Mouse (Mus musculus): ENCODE data around the gene Dnhd1. TPM values are rescaled to one million over a fixed set of nuclear protein-coding genes. Genes with fewer than 3 reads are reported as not detected.
"Not testable (repeated sequence)": the region's sequence is repeated elsewhere in the genome, so short reads cannot be mapped to it uniquely, and the experiment has no call there.

Gene Dnhd1
- polyA plus RNA-seq, 1 experiment, result not detected

DNA sequence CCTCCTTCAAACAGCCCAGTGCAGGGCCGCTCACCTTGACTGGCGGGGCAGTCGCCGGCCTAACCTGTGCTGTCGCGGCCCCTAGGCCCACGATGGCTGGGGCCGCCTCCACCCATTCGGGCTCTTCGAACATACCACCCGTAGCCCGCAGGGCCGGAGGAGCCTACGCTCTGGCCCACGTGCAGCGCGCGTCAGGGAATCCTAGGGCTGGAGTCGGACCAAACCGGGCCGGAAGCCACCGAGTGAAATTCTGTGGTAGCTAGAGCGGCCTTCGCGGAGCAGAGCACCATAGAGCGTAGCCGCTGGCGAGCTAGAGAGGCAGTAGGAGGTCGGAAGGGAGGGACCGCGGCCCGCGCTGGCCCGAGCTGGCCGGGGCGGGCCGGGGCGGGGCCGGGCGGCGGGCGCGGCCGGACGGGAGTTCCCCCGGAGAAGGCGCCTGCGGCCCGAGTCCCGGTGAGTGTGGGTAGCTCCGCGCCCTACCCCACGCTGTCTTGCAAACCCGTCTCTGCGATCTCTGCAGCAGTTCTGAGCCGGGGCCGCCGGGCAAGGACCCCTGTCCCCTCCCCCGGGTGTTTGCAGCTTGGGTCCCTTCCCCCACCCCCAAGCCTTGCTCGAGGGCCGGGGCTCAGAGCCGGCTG lies 85.8 kb downstream of the Dnhd1 start, which contains the start of gene Ilk:
TSS of gene Ilk (plus strand) at position 329 of the 638 bp plus-strand sequence.
- TF ChIP-seq POLR2A (IDR thresholded peaks at IDR 0.05; ENCODE audit: insufficient read depth, low read depth, low read length) (peak; percentile 50), CTCF (IDR thresholded peaks at IDR 0.05; ENCODE audit: insufficient read depth, low read depth, low read length) (no peak)
- Histone ChIP-seq H3K4me1 (ENCODE audit: control insufficient read depth, insufficient read depth, low read length) (no peaks in the 10 kb centered on the region; the same call in 1 of the 2 replicates), H3K27ac (ENCODE audit: insufficient read depth, low read depth, low read length) (peak within 1 kb of the TSS; percentile 71), H3K4me3 (ENCODE audit: insufficient read depth, low read depth, low read length) (peak within 1 kb of the TSS; percentile 93)
- WGBS, result under 1% methylated on average over 62 of the region's 62 CpGs

DNA sequence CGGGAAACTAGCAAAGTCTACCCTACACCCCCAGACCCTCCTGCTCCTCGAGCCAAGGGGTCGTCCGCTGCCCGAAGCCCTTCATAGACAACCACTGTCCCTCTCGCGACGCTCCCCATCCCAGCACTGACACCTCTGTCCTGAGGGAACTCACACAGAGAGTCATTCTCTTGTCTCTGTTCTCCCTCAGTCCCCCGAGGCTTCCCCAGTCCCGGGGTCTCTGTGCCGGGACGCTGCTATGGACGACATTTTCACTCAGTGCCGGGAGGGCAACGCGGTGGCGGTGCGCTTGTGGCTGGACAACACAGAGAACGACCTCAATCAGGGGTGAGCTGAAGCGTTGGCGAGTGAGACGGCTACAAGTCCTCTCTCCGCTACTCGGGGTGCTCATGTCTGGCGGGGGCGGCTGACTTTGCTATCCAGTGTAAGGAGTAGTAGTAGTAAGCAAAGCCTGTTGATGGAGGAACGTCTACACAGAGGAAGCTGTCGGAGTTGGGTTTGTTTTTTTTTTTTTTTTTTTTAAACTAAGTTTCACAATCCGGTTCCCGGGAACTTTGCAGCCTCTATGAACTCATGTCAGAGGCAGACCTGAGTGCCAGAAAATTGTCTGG lies 86.4 kb downstream of the Dnhd1 start, which contains the start of gene Rrp8:
TSS of gene Rrp8 (minus strand) at position 475 of the 611 bp plus-strand sequence.
- TF ChIP-seq CTCF (IDR thresholded peaks at IDR 0.05; ENCODE audit: insufficient read depth, low read depth, low read length) (no peak), POLR2A (IDR thresholded peaks at IDR 0.05; ENCODE audit: insufficient read depth, low read depth, low read length) (no peak)
- WGBS, result under 1% methylated on average over 30 of the region's 30 CpGs
- Histone ChIP-seq H3K27ac (ENCODE audit: insufficient read depth, low read depth, low read length) (peak within 1 kb of the TSS; percentile 71), H3K4me1 (ENCODE audit: control insufficient read depth, insufficient read depth, low read length) (no peaks in the 10 kb centered on the region; the same call in 1 of the 2 replicates), H3K4me3 (ENCODE audit: insufficient read depth, low read depth, low read length) (peak within 1 kb of the TSS; percentile 93)

DNA sequence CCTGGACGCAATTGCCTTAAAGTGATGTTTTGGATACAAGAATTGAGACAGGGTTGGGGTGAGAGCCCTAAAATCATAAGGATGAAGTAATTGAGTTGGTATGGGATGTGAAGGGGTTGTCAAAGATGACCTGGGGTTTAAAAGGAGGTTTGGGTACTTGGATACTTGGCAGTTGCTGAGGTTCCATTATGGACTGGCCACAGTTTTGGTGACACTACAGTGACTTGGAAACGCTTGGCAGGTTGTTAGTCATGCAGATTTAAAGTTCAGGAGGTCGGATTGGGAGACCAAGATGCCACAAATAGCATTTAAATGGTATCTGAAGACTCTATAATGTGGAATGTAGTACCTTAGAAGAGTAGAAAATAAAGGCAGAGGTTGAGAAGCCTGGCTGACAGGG lies 87.0 kb downstream of the Dnhd1 start:
- Histone ChIP-seq H3K4me1 (ENCODE audit: control insufficient read depth, insufficient read depth, low read length) (no peaks in the 10 kb centered on the region; the same call in 1 of the 2 replicates), H3K27ac (ENCODE audit: insufficient read depth, low read depth, low read length) (no peak overlapping the region), H3K4me3 (ENCODE audit: insufficient read depth, low read depth, low read length) (no peak overlapping the region)
- WGBS, result 18% methylated on average over 3 of the region's 3 CpGs
- TF ChIP-seq CTCF (IDR thresholded peaks at IDR 0.05; ENCODE audit: insufficient read depth, low read depth, low read length) (no peak), POLR2A (IDR thresholded peaks at IDR 0.05; ENCODE audit: insufficient read depth, low read depth, low read length) (no peak)

DNA sequence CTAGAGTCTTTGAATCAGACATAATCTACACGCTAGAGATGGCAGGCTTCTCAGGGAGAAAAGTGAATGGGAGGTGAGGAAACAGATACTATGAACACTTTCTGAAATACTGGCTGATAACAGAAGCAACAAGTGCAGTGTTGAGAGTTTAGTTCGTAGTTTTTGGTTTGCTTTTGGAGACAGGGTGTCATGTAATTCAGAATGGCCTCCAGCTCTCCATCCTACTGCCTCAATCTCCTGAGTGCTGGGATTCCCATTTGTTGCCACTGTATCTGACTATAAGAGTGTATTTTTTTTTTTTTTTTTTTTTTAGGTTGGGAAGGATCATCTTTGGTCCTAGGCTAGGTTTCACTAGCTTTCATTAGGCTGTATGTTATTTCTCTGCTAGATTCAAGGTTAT lies 87.7 kb downstream of the Dnhd1 start:
- Histone ChIP-seq H3K4me3 (ENCODE audit: insufficient read depth, low read depth, low read length) (no peak overlapping the region), H3K4me1 (ENCODE audit: control insufficient read depth, insufficient read depth, low read length) (peaks cover 5% of the 10 kb centered on the region), H3K27ac (ENCODE audit: insufficient read depth, low read depth, low read length) (no peak overlapping the region)
- 64% methylated on average over 2 of the region's 2 CpGs for WGBS
- TF ChIP-seq CTCF (IDR thresholded peaks at IDR 0.05; ENCODE audit: insufficient read depth, low read depth, low read length) (no peak), POLR2A (IDR thresholded peaks at IDR 0.05; ENCODE audit: insufficient read depth, low read depth, low read length) (no peak)

DNA sequence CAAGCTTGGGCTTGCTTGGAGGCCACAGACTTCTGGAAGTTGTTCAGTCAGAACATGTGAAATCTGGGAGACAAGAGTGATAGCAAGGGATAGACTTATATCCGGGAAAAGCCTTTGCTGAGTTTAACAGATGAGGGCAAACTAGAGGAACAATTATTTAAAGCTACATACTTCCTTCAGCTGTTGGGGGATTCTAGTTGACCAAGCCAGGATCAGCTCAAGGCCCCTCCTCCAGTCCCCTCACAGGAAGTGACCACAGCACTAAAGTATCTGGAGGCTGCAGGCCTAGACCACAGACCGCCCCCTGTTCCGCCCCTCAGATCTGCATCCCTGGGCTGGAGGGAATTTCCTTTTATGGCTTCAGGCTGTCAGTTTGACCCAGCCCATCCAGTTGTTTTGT lies 88.3 kb downstream of the Dnhd1 start:
- peaks cover 7% of the 10 kb centered on the region for H3K4me1 ChIP-seq (ENCODE audit: control insufficient read depth, insufficient read depth, low read length)
- no peak for TF ChIP-seq POLR2A (IDR thresholded peaks at IDR 0.05; ENCODE audit: insufficient read depth, low read depth, low read length)
- TF ChIP-seq CTCF (IDR thresholded peaks at IDR 0.05; ENCODE audit: insufficient read depth, low read depth, low read length), result no peak
- no peak overlapping the region for H3K27ac ChIP-seq (ENCODE audit: insufficient read depth, low read depth, low read length)
- WGBS, result 33% methylated on average over 3 of the region's 3 CpGs
- H3K4me3 ChIP-seq (ENCODE audit: insufficient read depth, low read depth, low read length), result no peak overlapping the region

DNA sequence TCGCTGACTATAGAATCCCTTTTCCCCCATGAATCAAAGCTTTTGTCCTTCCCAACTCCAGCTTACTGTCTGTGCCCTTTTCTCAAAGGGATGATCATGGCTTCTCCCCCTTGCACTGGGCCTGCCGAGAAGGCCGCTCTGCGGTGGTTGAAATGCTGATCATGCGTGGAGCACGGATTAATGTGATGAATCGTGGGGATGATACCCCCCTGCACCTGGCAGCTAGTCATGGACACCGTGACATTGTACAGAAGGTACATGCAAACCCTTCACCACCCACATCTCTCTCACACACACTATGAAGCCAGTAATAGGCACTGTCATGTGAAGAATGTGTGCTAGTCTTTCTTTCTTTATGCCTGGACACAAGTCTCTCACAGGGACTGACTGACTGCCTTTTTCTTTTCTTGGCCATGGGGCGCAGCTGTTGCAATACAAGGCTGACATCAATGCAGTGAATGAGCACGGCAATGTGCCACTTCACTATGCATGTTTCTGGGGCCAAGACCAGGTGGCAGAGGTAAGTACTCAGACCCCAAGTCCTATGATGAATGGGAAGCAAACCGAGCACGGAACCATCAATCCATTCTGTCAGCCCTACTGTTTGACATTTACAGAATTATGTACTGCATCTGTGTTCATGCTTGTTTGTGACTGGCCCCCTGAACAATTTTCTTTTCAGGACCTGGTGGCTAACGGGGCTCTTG lies 89.6 kb downstream of the Dnhd1 start:
- WGBS, result 82% methylated on average over 13 of the region's 13 CpGs
- peaks cover 7% of the 10 kb centered on the region for H3K4me1 ChIP-seq (ENCODE audit: control insufficient read depth, insufficient read depth, low read length)
- TF ChIP-seq POLR2A (IDR thresholded peaks at IDR 0.05; ENCODE audit: insufficient read depth, low read depth, low read length) (no peak), CTCF (IDR thresholded peaks at IDR 0.05; ENCODE audit: insufficient read depth, low read depth, low read length) (no peak)
- no peak overlapping the region for H3K27ac ChIP-seq (ENCODE audit: insufficient read depth, low read depth, low read length)
- no peak overlapping the region for H3K4me3 ChIP-seq (ENCODE audit: insufficient read depth, low read depth, low read length)

DNA sequence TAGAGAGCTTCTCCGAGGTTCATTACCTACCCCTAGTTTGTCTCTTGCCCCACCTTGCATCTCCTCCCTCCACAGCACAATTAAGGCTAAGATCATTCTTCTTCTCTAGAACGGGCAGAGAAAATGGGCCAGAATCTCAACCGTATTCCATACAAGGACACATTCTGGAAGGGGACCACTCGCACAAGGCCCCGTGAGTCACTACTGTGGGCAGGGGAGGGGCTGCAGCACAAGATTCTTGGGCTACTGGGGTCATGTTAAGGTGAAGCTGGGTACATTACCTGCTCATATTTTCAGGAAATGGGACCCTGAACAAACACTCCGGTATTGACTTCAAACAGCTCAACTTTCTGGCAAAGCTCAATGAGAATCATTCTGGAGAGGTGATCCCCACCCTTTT lies 90.2 kb downstream of the Dnhd1 start:
- TF ChIP-seq POLR2A (IDR thresholded peaks at IDR 0.05; ENCODE audit: insufficient read depth, low read depth, low read length) (no peak), CTCF (IDR thresholded peaks at IDR 0.05; ENCODE audit: insufficient read depth, low read depth, low read length) (no peak)
- Histone ChIP-seq H3K4me3 (ENCODE audit: insufficient read depth, low read depth, low read length) (no peak overlapping the region), H3K4me1 (ENCODE audit: control insufficient read depth, insufficient read depth, low read length) (peaks cover 7% of the 10 kb centered on the region), H3K27ac (ENCODE audit: insufficient read depth, low read depth, low read length) (no peak overlapping the region)
- WGBS, result 76% methylated on average over 6 of the region's 6 CpGs

DNA sequence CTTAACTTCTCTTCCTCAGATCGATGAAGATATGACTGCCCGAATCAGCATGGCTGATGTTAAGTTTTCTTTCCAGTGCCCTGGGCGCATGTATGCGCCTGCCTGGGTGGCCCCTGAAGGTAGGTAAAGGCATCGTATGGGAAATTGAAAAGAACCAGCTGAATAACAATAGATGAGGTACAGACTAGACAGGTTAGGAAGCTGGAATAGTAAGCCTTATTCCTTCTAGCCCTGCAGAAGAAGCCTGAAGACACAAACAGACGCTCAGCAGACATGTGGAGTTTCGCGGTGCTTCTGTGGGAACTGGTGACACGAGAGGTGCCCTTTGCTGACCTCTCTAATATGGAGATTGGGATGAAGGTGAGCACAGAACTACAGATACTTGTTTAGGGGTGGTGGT lies 91.4 kb downstream of the Dnhd1 start:
- WGBS, result 91% methylated on average over 9 of the region's 9 CpGs
- H3K27ac ChIP-seq (ENCODE audit: insufficient read depth, low read depth, low read length), result no peak overlapping the region
- TF ChIP-seq POLR2A (IDR thresholded peaks at IDR 0.05; ENCODE audit: insufficient read depth, low read depth, low read length) (no peak), CTCF (IDR thresholded peaks at IDR 0.05; ENCODE audit: insufficient read depth, low read depth, low read length) (no peak)

DNA sequence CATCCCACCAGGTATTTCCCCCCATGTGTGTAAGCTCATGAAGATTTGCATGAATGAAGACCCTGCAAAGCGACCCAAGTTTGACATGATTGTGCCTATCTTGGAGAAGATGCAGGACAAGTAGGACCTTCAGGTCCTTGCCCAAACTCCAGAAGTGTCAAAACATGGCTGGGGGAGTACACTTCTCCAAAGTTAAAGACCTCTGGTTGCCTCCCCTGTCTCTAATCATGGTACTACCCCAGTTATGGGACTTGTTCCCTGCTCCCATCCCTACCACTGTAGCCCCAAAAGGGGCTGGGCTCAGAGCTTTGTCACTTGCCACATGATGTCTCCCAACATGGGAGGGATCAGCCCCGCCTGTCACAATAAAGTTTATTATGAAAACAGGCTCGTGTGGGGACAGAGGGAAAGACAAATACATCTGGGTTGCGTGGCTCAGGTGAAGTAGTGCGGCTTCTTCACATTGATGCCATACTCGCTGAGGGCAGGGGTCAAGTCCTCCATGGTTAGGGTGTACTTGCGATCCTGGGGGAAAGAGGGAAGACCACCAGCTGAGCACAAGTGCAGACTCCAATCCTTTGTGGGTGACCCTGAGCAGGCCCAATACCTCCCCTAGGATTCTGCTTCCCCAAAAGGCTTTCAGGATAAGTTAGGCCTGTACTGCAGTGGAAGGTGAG lies 92.0 kb downstream of the Dnhd1 start:
- WGBS, result 77% methylated on average over 7 of the region's 7 CpGs
- H3K4me3 ChIP-seq (ENCODE audit: insufficient read depth, low read depth, low read length); H3K4me1 ChIP-seq (ENCODE audit: control insufficient read depth, insufficient read depth, low read length); H3K27ac ChIP-seq (ENCODE audit: insufficient read depth, low read depth, low read length): not testable (repeated sequence)

More for the DNA sequence above, 91.4 kb downstream of the Dnhd1 start:
- Histone ChIP-seq H3K4me3 (ENCODE audit: insufficient read depth, low read depth, low read length) (no peak overlapping the region), H3K4me1 (ENCODE audit: control insufficient read depth, insufficient read depth, low read length) (peaks cover 7% of the 10 kb centered on the region)

DNA sequence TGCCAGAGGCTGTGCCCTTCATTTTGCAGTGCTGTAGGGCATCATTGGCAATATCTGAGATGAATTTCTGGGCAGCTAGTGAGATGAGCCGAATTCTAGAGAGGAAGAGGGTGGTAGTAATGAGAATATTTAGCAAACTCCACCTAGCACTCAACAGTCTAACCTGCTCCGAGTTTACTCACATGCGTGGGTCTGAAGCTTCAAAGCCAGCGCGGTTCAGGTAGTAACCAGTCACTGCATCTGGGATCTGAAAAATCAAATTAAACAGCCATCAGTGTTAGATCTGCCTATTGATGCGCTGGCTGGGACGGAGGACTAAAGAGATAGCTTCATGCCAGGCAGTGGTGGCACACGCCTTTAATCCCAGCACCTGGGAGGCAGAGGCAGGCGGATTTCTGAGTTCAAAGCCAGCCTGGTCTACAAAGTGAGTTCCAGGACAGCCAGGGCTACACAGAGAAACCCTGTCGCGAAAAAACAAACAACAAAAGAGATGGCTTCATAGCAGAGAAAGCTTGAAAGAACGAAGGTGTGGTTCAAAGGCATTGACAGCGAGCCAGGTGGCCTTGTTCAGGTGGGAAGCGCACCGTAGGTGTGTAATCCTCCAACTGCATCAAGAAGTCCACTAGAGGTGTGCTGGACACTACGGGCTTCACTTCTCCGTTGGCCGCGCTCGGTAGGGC lies 92.8 kb downstream of the Dnhd1 start:
- H3K27ac ChIP-seq (ENCODE audit: insufficient read depth, low read depth, low read length); H3K4me1 ChIP-seq (ENCODE audit: control insufficient read depth, insufficient read depth, low read length): not testable (repeated sequence)
- WGBS, result 31% methylated on average over 20 of the region's 20 CpGs
- peak overlapping the region; percentile 93 for H3K4me3 ChIP-seq (ENCODE audit: insufficient read depth, low read depth, low read length)
